Mouse (Mus musculus) heart, postnatal 14 days (tissue): ENCODE results near the gene Atp8a2. TPM values are rescaled to one million over a fixed set of nuclear protein-coding genes. Genes with fewer than 3 reads are reported as not detected.

Experiments used
- DNase-seq, 2 experiments: peaks; one replicate each; pipeline ENCODE4 v3.0.0; 2021 to 2022
- intact Hi-C: fragments of 180-260 bp; cut with DNase I; formaldehyde crosslinking; loops from one replicate; pipeline ENCODE4 v1.15.1; 2025
- total RNA-seq, 2 experiments: library from RNA; stranded (reverse); gene quantifications; 2 replicates each; pipeline ENCODE4 v1.2.3; 2021

Gene Atp8a2
- total RNA-seq, 2 experiments from 2014 or later, result 4.2 to 5.6 TPM

- intact Hi-C loops, result no loop called here
- no peak for DNase-seq
Observed at GRCm38 (mm10) chr14:60058867-60059266, 138.1 kb downstream of the Atp8a2 start.

GRCm38 (mm10) chr14:60055231-60055630 lies 141.7 kb downstream of the Atp8a2 start:
- intact Hi-C loops, result no loop called here

GRCm38 (mm10) chr14:60030666-60031065 lies 166.3 kb downstream of the Atp8a2 start:
- DNase-seq, result no peak
- intact Hi-C loops, result no loop called here

More at GRCm38 (mm10) chr14:60055231-60055630, 141.7 kb downstream of the Atp8a2 start:
- peak in 1 of 2 experiments; percentile 1 for DNase-seq

GRCm38 (mm10) chr14:60027139-60027538 lies 169.8 kb downstream of the Atp8a2 start:
- intact Hi-C loops, result no loop called here
- DNase-seq, result no peak

GRCm38 (mm10) chr14:60026647-60027046 lies 170.3 kb downstream of the Atp8a2 start:
- intact Hi-C loops, result no loop called here
- peak; percentile 69 to 74 for DNase-seq

- intact Hi-C loops, result loop anchor here (1.0 to 2.0 kb wide), 2 partner anchors 73 to 411 kb away; no protein-coding TSS in a partner anchor
- peak; percentile 73 to 86 for DNase-seq
Observed at GRCm38 (mm10) chr14:60015891-60016290, 181.1 kb downstream of the Atp8a2 start.

GRCm38 (mm10) chr14:60001801-60002200 lies 195.2 kb downstream of the Atp8a2 start:
- DNase-seq, result no peak
- intact Hi-C loops, result no loop called here

- peak in 1 of 2 experiments; percentile 5 for DNase-seq
- intact Hi-C loops, result no loop called here
Observed at GRCm38 (mm10) chr14:59988860-59989259, 208.1 kb downstream of the Atp8a2 start.

GRCm38 (mm10) chr14:59987975-59988374 lies 209.0 kb downstream of the Atp8a2 start:
- intact Hi-C loops, result no loop called here
- DNase-seq, result no peak

- no peak for DNase-seq
Observed at GRCm38 (mm10) chr14:59978007-59978406, 219.0 kb downstream of the Atp8a2 start.

GRCm38 (mm10) chr14:59971221-59971730 lies 225.7 kb downstream of the Atp8a2 start:
- no peak for DNase-seq
- intact Hi-C loops, result no loop called here

More at GRCm38 (mm10) chr14:59978007-59978406, 219.0 kb downstream of the Atp8a2 start:
- intact Hi-C loops, result no loop called here

GRCm38 (mm10) chr14:59969485-59970134 lies 227.4 kb downstream of the Atp8a2 start:
- DNase-seq, result no peak
- intact Hi-C loops, result no loop called here

- DNase-seq, result no peak
- intact Hi-C loops, result no loop called here
Observed at GRCm38 (mm10) chr14:59967847-59968550, 229.0 kb downstream of the Atp8a2 start.

- intact Hi-C loops, result no loop called here
- no peak for DNase-seq
Observed at GRCm38 (mm10) chr14:59966981-59967380, 230.0 kb downstream of the Atp8a2 start.

- intact Hi-C loops, result no loop called here
Observed at GRCm38 (mm10) chr14:59964569-59964968, 232.4 kb downstream of the Atp8a2 start.

GRCm38 (mm10) chr14:59960961-59961360 lies 236.0 kb downstream of the Atp8a2 start:
- no peak for DNase-seq
- intact Hi-C loops, result no loop called here

More at GRCm38 (mm10) chr14:59964569-59964968, 232.4 kb downstream of the Atp8a2 start:
- DNase-seq, result no peak

- DNase-seq, result no peak
- intact Hi-C loops, result no loop called here
Observed at GRCm38 (mm10) chr14:59960214-59960890, 236.6 kb downstream of the Atp8a2 start.

GRCm38 (mm10) chr14:59959723-59960122 lies 237.3 kb downstream of the Atp8a2 start:
- no peak for DNase-seq
- intact Hi-C loops, result no loop called here

GRCm38 (mm10) chr14:59949983-59950382 lies 247.0 kb downstream of the Atp8a2 start:
- intact Hi-C loops, result no loop called here
- DNase-seq, result no peak

GRCm38 (mm10) chr14:59942864-59943611 lies 253.9 kb downstream of the Atp8a2 start:
- intact Hi-C loops, result loop anchor here (2.0 to 5.0 kb wide), 3 partner anchors 72 to 330 kb away; partner anchors contain the start of gene Shisa2
- peak; percentile 77 to 89 for DNase-seq
